Mouse (Mus musculus) cerebellum, postnatal 10 days (tissue): ENCODE results near the gene Pak4.
A peak's percentile ranks its signal among the peaks of the same experiment; 100 is the strongest.
"Not testable (repeated sequence)": the region's sequence is repeated elsewhere in the genome, so short reads cannot be mapped to it uniquely, and the experiment has no call there.

Experiments used
- DNase-seq, 2 experiments: peaks; one replicate each; pipeline ENCODE4 v3.0.0; 2021; ENCODE audit warnings: mixed read lengths in 2 of 2

Pak4 gene

DNA sequence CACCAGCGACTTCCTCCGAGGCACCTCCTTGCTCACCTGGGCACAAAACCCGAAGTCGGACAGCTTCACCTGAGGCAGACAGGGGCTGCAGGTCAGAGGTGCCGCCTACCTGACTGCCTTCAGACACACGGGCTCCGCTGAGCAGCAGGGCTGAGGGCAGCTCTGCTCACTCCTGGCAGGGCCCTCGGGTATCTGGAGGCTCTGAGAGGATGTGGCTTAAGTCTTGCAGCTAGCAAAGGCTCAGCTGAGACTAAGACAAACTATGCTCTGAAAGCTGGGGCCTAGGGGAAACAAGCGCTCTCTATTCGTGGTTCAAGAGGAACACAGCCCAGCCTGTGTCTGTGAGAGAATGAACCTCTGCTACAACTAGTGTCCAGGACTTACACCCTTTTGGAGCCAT, 37.1 kb downstream of the Pak4 start:
- DNase-seq = no peak

- DNase-seq = peak; percentile 60 to 72
Observed at GRCm38 (mm10) chr7:28558486-28558885, 39.5 kb downstream of the Pak4 start.

DNA sequence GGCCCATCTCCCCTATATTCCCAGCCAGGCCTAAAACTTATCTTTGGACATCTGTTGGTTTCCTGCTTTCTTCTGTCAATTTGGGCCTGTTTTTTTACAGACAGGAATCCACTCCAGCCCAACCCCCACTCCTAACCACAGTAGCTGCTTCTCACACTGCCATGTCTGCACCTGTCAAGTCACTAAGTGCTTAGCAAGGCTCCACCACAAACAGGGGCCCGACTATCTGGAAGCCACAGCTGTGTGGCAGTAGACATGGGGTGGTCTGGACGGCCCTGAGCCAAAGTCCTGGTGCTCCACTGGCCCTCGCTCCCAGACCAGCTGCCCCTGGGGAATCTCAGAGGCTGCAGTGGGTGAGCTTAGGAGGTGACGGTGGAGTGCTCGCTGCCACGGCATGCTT, 40.3 kb downstream of the Pak4 start:
- peak; percentile 34 to 58 for DNase-seq

DNA sequence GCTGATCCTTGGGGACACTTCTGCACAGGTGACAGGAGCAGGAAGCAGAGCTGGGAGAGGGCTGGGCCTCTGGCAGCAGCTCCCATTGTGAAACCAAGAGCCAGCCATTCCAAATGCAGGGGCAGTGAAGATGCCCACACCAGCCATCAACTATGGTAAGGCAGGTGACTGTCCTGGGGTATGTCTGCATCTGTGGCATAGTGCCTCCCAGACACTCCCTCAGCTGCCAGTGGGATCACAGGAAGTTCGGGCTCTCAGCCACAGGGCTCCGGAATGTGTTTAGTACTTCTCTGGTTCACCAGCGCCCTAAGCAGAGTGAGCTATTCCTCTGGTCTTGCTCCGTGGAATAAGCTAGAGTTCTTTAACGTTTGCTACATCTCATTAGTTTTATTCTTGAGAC, 40.9 kb downstream of the Pak4 start:
- DNase-seq = peak in 1 of 2 experiments; percentile 15

GRCm38 (mm10) chr7:28555939-28556535, 41.9 kb downstream of the Pak4 start:
- peak in 1 of 2 experiments; percentile 9 for DNase-seq

- no peak for DNase-seq
Observed at GRCm38 (mm10) chr7:28553076-28553475, 44.9 kb downstream of the Pak4 start.

DNA sequence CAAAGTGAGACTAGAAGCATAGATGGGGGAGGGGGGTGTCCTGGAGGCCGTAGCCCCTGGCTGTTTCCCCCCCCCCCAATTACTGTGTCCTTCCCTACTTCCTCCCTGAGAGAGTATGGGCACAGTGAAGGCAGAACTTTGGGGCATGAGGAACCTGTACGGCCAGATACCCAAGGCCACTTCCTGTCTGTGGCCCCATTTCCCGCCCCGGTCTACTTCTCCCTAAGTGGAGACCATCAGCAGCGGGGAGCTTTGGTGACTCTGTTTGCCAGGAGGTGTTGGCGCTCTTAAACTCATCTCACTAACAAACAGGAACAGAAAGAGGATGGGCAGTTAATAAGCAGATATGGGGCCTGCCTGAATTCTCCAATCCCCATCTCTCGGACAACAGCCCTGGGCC, 50.4 kb downstream of the Pak4 start:
- DNase-seq = no peak

DNA sequence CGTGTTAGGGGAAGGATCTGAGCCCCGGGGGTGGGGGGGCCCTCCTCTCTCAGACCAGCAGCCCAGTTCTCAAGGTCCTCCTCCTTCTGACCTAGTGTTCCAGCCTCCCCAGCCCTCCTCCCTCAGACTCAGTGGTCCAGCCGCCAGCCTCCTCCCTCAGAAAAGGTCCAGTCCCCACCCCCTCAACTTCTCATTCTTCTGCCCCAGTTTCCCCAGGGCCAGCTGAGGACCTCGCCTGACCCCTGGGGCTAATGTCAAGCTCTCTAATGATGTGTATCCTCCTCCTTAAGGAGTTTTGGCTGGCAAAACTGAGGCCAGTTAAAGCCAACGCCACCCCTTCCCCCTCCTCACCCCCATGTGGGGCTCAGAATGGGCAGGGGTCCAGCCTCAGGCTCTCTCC, 50.8 kb downstream of the Pak4 start, which contains the start of gene Nccrp1:
Nccrp1 (minus strand) TSS at position 101 of the 400 bp plus-strand sequence.
- DNase-seq = peak in 1 of 2 experiments; percentile 9

DNA sequence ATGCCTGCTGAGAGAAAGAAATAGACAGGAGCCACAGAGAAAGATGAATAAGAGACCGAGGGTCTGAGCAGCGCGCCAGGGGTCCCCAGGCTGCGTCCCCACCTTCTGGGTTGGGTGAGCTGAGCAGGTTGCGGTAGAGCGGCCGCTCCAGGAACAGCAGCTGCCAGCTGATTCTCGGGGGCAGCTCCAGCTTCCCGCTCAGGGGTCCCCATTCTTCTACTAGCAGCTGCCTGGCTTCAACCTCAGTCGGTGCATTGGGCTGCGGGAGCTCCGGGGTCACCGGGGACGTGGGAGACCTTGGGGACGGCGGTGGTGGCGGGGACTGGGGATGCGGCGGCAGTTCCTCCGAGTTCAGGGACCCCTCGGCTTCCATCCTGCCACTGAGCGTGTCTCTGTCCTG, 51.3 kb downstream of the Pak4 start:
- DNase-seq = peak in 1 of 2 experiments; percentile 21

DNA sequence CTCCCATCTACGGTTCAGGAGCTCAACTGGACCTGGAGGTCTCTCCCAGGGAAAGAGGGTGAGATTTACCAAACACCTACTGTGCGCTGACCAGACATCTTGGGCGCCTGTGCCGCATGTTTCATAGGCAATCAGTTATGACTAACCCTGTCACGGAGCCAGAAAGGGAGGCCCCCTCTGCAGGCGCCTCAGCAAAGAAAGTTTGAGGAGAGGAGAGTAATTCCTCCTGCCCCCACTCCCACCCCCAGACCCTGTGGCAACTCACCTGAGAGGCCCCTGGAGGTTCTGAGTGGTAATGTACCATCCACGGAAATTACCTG, 52.1 kb downstream of the Pak4 start:
- peak in 1 of 2 experiments; percentile 26 for DNase-seq

DNA sequence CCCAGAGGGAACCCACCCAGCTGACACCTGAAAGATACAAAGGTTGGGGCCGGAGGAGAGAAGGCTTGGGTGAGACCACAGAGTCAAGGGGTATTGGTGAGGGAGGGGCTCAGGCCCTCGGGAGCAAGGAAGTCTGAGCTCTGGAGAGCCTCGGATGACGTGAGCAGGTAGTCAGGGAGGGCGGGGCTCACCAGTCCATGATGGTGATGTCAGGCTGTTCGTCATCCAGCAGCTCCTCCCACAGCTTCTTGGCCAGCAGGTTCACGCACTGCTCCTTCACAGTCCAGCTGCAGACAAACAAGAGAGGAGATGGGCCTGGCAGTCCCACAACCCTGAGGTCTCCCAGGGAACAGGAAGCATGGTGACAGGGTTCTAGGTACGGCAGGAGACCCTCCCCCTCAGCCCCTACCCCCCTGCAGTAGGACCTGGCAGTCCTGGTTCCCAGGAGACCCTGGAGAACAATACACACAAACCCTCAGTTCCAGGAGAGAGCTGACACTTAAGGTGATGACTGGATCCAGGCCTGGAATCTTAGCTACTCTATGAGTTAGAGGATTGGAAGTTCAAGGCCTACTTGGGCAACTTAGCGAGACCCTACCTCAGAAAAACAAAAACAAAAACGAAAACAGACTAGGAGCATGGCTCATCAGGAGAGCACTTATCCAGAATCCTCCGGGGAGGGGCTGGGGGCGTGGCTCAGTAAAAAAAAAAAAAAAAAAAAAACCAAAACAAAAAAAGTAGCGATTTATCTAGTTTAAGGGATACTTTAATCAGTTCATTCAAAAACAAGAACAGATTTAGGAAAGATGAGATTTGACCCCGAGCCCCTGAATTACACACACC, 52.7 kb downstream of the Pak4 start:
- DNase-seq = peak in 1 of 2 experiments; percentile 24

DNA sequence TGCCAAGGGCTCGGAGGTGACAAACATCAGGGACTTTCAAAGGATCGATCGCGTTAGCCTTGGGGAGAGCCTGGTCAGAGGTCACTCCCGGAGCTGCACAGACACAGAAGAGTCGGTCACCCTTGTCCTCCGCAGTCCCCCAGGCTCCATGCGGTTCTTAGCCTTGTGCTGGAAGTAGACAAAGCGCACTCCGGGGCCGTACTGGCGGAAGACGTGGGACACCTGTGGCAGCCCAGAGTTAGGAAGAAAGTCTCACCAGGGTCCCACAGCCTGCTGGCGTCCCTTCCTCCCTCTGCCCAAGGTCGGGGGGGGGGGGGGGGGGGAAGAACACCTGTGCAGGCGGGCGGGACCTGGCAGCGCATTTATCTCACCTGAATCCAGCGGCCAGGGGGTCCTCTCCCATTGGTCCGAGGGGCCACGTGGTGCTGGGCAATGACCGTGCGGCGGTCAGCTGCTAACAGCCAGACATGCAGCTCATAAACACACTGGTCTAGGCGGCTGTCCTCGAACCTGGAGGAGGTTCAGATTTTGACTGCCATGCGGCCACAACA, 53.9 kb downstream of the Pak4 start:
- peak in 1 of 2 experiments; percentile 14 for DNase-seq

- no peak for DNase-seq
Observed at GRCm38 (mm10) chr7:28540526-28540925, 57.5 kb downstream of the Pak4 start, which contains the start of gene Sycn. TSS of gene Sycn (plus strand) at chr7:28540885.

GRCm38 (mm10) chr7:28538886-28539285, 59.1 kb downstream of the Pak4 start:
- not testable (repeated sequence) for DNase-seq

DNA sequence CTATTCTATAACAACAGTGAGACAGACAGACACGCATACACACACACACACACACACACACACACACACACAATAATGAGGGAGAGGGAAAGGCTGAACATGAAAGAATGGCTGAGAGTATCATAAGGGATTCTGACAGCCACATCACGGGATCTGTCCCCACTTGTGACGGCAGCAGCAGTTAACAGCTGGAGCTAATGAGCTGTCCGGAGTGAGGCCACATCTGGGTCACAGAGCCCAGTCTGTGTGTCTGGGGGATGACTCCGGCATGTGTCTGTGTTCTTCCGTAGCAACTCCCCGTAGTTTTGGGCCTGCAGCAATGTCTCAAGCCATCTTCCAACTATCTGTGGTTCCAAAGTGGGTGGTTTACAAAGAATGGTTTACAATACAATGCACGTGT, 66.0 kb downstream of the Pak4 start:
- no peak for DNase-seq

GRCm38 (mm10) chr7:28527922-28528719, 69.9 kb downstream of the Pak4 start:
- DNase-seq = peak; percentile 91

- DNase-seq = not testable (repeated sequence)
Observed at GRCm38 (mm10) chr7:28522536-28522935, 75.4 kb downstream of the Pak4 start, which contains the start of gene Ifnl3. TSS of gene Ifnl3 (plus strand) at chr7:28522836.

GRCm38 (mm10) chr7:28511441-28511840, 86.5 kb downstream of the Pak4 start:
- DNase-seq = no peak

- DNase-seq = peak in 1 of 2 experiments; percentile 44
Observed at GRCm38 (mm10) chr7:28510405-28510974, 87.5 kb downstream of the Pak4 start, which contains the start of gene Ifnl2. TSS of gene Ifnl2 (minus strand) at chr7:28510455.

DNA sequence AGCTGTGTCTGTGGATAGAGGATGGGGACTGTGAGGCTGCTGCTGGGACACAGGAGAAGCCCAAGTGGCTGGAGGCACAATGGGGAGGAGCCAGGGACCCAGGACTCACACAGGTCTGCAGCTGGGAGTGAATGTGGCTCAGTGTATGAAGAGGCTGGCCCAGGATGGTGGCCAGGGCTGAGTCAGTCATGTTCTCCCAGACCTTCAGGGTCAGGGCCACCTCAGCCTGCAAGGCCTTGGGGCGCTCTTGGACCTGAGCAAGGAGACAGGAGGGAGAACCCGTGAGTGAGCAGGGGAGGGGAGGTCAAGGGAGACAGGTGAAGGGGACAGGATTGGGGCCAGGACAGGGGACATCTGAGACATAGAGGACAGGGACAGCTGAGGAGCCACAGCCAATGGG, 88.9 kb downstream of the Pak4 start:
- DNase-seq = not testable (repeated sequence)
